ENCODE assay signal across 10 mouse cellular contexts in genomic region chr1:155252631-155253121, GRCm38 (mm10). TPM values are rescaled to one million over a fixed set of nuclear protein-coding genes. Genes with fewer than 3 reads are reported as not detected.
A peak's percentile ranks its signal among the peaks of the same experiment; 100 is the strongest.
DNase-seq lines count a peak whose midpoint lies in the region; ATAC-seq and TF ChIP-seq lines count a peak whose summit lies in the region.
"Had no signal": no experiment of that assay in that cellular context is flagged by ENCODE, and none has a peak within 500 bp of the region (broad histone marks: within the 10 kb centered on the region; RNA-seq: fewer than 3 reads in every experiment).

No protein-coding gene starts in this region.

- intact Hi-C loops in left cerebral cortex, adult 2 months (cut with DNase I) = loop anchor here (2.0 kb wide), 1 partner anchor 28 kb away; no protein-coding TSS in a partner anchor
- intact Hi-C loops in left cerebral cortex, postnatal 14 days (cut with DNase I) = no loop called here

- TF ChIP-seq POLR2A in cortical plate, adult 2 months (IDR thresholded peaks at IDR 0.05; ENCODE audit: extremely low read depth, insufficient read depth, low read length) = no peak

- TF ChIP-seq CTCF in left cerebral cortex, adult 2 months (IDR thresholded peaks at IDR 0.05) = no peak
- TF ChIP-seq CTCF in cortical plate, adult 2 months (IDR thresholded peaks at IDR 0.05; ENCODE audit: extremely low read depth, insufficient read depth, low read length) = no peak

- H3K4me2 ChIP-seq in kidney, embryonic 15.5 days = no peak overlapping the region
- H3K4me2 ChIP-seq in liver, embryonic 15.5 days = no peak overlapping the region
- H3K4me2 ChIP-seq: hindbrain, embryonic 14.5 days had no signal

- peak; percentile 75 for ATAC-seq in kidney, embryonic 15.5 days (replicated peaks; ENCODE audit: low FRiP score)
- peak; percentile 56 for ATAC-seq in liver, embryonic 15.5 days (ENCODE audit: insufficient read depth)

- H3K9me3 ChIP-seq in kidney, embryonic 15.5 days (replicated peaks) = no peaks in the 10 kb centered on the region
- no peaks in the 10 kb centered on the region for H3K9me3 ChIP-seq in liver, embryonic 15.5 days (replicated peaks)

- H3K9ac ChIP-seq in kidney, embryonic 15.5 days = no peak overlapping the region
- H3K9ac ChIP-seq in liver, embryonic 15.5 days = no peak overlapping the region
- H3K9ac ChIP-seq: hindbrain, embryonic 14.5 days had no signal

- H3K27ac ChIP-seq in left cerebral cortex, adult 2 months = peak overlapping the region; percentile 77
- peak overlapping the region; percentile 31 for H3K27ac ChIP-seq in cortical plate, adult 2 months (ENCODE audit: insufficient read depth, low read length)
- H3K27ac ChIP-seq in kidney, embryonic 15.5 days = no peak overlapping the region
- H3K27ac ChIP-seq in liver, embryonic 15.5 days (replicated peaks) = no peak overlapping the region
- H3K27ac ChIP-seq: hindbrain, embryonic 14.5 days had no signal

- no peaks in the 10 kb centered on the region for H3K36me3 ChIP-seq in kidney, embryonic 15.5 days
- no peaks in the 10 kb centered on the region for H3K36me3 ChIP-seq in liver, embryonic 15.5 days (replicated peaks)

- H3K4me1 ChIP-seq in cortical plate, adult 2 months (ENCODE audit: control insufficient read depth, insufficient read depth, low read length) = peaks cover 7% of the 10 kb centered on the region
- H3K4me1 ChIP-seq in kidney, embryonic 15.5 days = peaks cover 12% of the 10 kb centered on the region
- peaks cover 12% of the 10 kb centered on the region for H3K4me1 ChIP-seq in liver, embryonic 15.5 days (replicated peaks)

- WGBS in kidney, embryonic 15.5 days = 21% methylated on average over 6 of the region's 6 CpGs
- WGBS in liver, embryonic 15.5 days (ENCODE audit: insufficient replicate concordance) = 17% methylated on average over 6 of the region's 6 CpGs

- H3K27me3 ChIP-seq in kidney, embryonic 15.5 days = no peaks in the 10 kb centered on the region; the same call in 1 of the 2 replicates
- peaks cover 16% of the 10 kb centered on the region for H3K27me3 ChIP-seq in liver, embryonic 15.5 days

- no peak for DNase-seq in left cerebral cortex, adult 2 months (ENCODE audit: extremely low spot score in 1 of 2, low spot score in 2 of 2)
- DNase-seq in left cerebral cortex, postnatal 14 days (ENCODE audit: low spot score in 2 of 2) = no peak
- no peak for DNase-seq in spleen, postnatal 36 days (ENCODE audit: low spot score in 2 of 2)
- no peak for DNase-seq in adrenal gland, adult (ENCODE audit: inconsistent age in 2 of 2, low spot score in 1 of 2)
- no peak for DNase-seq in adrenal gland, adult 2 months
- DNase-seq: gastrocnemius, postnatal 10 days had no signal

- no peak overlapping the region; the same call in 1 of the 2 replicates for H3K4me3 ChIP-seq in left cerebral cortex, adult 2 months
- H3K4me3 ChIP-seq in cortical plate, adult 2 months (ENCODE audit: insufficient read depth, low read length) = no peak overlapping the region
- H3K4me3 ChIP-seq in kidney, embryonic 15.5 days (replicated peaks) = no peak overlapping the region
- H3K4me3 ChIP-seq in liver, embryonic 15.5 days (replicated peaks) = no peak overlapping the region

RNA-seq across cellular contexts. Expression of gene BC034090, which starts 8.4 kb away (rescaled TPM):
- 10 to 100 TPM in 1 of 2 experiments, 1 to 10 TPM in 1; 9.9 to 14.7 TPM for total RNA-seq in left cerebral cortex, adult 2 months (2021)
- 1 to 10 TPM; 6.0 to 8.5 TPM for total RNA-seq in left cerebral cortex, postnatal 14 days (2021)
- polyA plus RNA-seq in cortical plate, adult 2 months (2012; rRNA removed) = 13.2 and 14.2 TPM in 2 replicates
- polyA plus RNA-seq in kidney, embryonic 15.5 days (2015; fragmentation: Nextera tagmentation; extraction: Ambion mirVana) = 7.0 and 7.2 TPM in 2 replicates
- polyA plus RNA-seq in liver, embryonic 15.5 days (2015; fragmentation: Nextera tagmentation; extraction: Ambion mirVana) = 0.21 and 0.30 TPM in 2 replicates
- 10 to 100 TPM; 29.6 to 33.5 TPM for total RNA-seq in adrenal gland, adult 2 months (2021)
- polyA plus RNA-seq in adrenal gland, adult 2 months (2012; rRNA removed) = 30.6 and 32.7 TPM in 2 replicates

Comparison
In these comparisons a context has a peak if more than half of its experiments do, and no peak if none do; other contexts are left out.
1. H3K27ac ChIP-seq: peak in left cerebral cortex, adult 2 months (single experiment) and cortical plate, adult 2 months (single experiment); none in kidney, embryonic 15.5 days (single experiment) and liver, embryonic 15.5 days (single experiment).